Mouse (Mus musculus): Measurements from ENCODE around the gene B9d2.
"Not testable (repeated sequence)": the region's sequence is repeated elsewhere in the genome, so short reads cannot be mapped to it uniquely, and the experiment has no call there.

B9d2 gene

GRCm38 (mm10) chr7:25703793-25704494 lies 23.4 kb downstream of the B9d2 start:
- DNase-seq (ENCODE audit: low read depth, low spot score): no peak

- no peak for DNase-seq (ENCODE audit: low read depth, low spot score)
Observed at GRCm38 (mm10) chr7:25704716-25705364, 24.3 kb downstream of the B9d2 start.

- no peak for DNase-seq (ENCODE audit: low read depth, low spot score)
Observed at GRCm38 (mm10) chr7:25705801-25706251, 25.2 kb downstream of the B9d2 start.

- no peak for DNase-seq (ENCODE audit: low read depth, low spot score)
Observed at GRCm38 (mm10) chr7:25706578-25707170, 26.1 kb downstream of the B9d2 start.

- DNase-seq (ENCODE audit: low read depth, low spot score): no peak
Observed at GRCm38 (mm10) chr7:25707581-25708292, 27.2 kb downstream of the B9d2 start.

GRCm38 (mm10) chr7:25709961-25710360 lies 29.4 kb downstream of the B9d2 start:
- no peak for DNase-seq (ENCODE audit: low read depth, low spot score)

- DNase-seq (ENCODE audit: low read depth, low spot score): no peak
Observed at GRCm38 (mm10) chr7:25710519-25711130, 30.0 kb downstream of the B9d2 start.

GRCm38 (mm10) chr7:25711165-25711564 lies 30.6 kb downstream of the B9d2 start:
- no peak for DNase-seq (ENCODE audit: low read depth, low spot score)

- DNase-seq (ENCODE audit: low read depth, low spot score): no peak
Observed at GRCm38 (mm10) chr7:25711731-25712197, 31.2 kb downstream of the B9d2 start.

- DNase-seq (ENCODE audit: low read depth, low spot score): no peak
Observed at GRCm38 (mm10) chr7:25712801-25713200, 32.2 kb downstream of the B9d2 start.

- DNase-seq (ENCODE audit: low read depth, low spot score): no peak
Observed at GRCm38 (mm10) chr7:25714581-25714980, 34.0 kb downstream of the B9d2 start.

GRCm38 (mm10) chr7:25715731-25716271 lies 35.2 kb downstream of the B9d2 start:
- DNase-seq (ENCODE audit: low read depth, low spot score): no peak

GRCm38 (mm10) chr7:25717478-25717877 lies 36.9 kb downstream of the B9d2 start:
- no peak for DNase-seq (ENCODE audit: low read depth, low spot score)

- DNase-seq (ENCODE audit: low read depth, low spot score): peak; percentile 92
Observed at GRCm38 (mm10) chr7:25718788-25719417, 38.3 kb downstream of the B9d2 start, which contains the start of gene Ccdc97. Gene Ccdc97 (minus strand): TSS chr7:25719088.

GRCm38 (mm10) chr7:25719761-25720610 lies 39.4 kb downstream of the B9d2 start:
- peak; percentile 56 for DNase-seq (ENCODE audit: low read depth, low spot score)

- DNase-seq (ENCODE audit: low read depth, low spot score): no peak
Observed at GRCm38 (mm10) chr7:25720760-25721159, 40.2 kb downstream of the B9d2 start.

- not testable (repeated sequence) for DNase-seq (ENCODE audit: low read depth, low spot score)
Observed at GRCm38 (mm10) chr7:25721776-25722175, 41.2 kb downstream of the B9d2 start.

- DNase-seq (ENCODE audit: low read depth, low spot score): no peak
Observed at GRCm38 (mm10) chr7:25725886-25726285, 45.3 kb downstream of the B9d2 start.

- DNase-seq (ENCODE audit: low read depth, low spot score): no peak
Observed at GRCm38 (mm10) chr7:25727800-25728199, 47.2 kb downstream of the B9d2 start.

GRCm38 (mm10) chr7:25729396-25729795 lies 48.8 kb downstream of the B9d2 start:
- no peak for DNase-seq (ENCODE audit: low read depth, low spot score)

Data from retina, postnatal 7 days (tissue).